Mouse (Mus musculus) large intestine, adult 2 months (tissue): Measurements from ENCODE around the gene Kcnv2. TPM values are rescaled to one million over a fixed set of nuclear protein-coding genes. Genes with fewer than 3 reads are reported as not detected.

Source experiments
- DNase-seq: peaks from one replicate; pipeline ENCODE4 v3.0.0-alpha.2; 2012; ENCODE audit warnings: low read depth, low spot score
- WGBS: fragments of 180-500 bp; shearing (Covaris S2); methylation state at CpG from one replicate; pipeline ENCODE4 v1.1.7; 2018; 5-methylcytosine and 5-hydroxymethylcytosine counted together
- polyA plus RNA-seq: library from polyadenylated mRNA; depleted of rRNA; stranded (reverse); fragments of >200 nt; gene quantifications from 2 replicates; pipeline ENCODE4 v1.2.3, GENCODE M21; 2012; rRNA removed

Kcnv2 gene
- polyA plus RNA-seq, 1 experiment: 0.02 TPM

GRCm38 (mm10) chr19:27360381-27360780 is 38.0 kb downstream of the Kcnv2 start:
- DNase-seq: no peak

DNA sequence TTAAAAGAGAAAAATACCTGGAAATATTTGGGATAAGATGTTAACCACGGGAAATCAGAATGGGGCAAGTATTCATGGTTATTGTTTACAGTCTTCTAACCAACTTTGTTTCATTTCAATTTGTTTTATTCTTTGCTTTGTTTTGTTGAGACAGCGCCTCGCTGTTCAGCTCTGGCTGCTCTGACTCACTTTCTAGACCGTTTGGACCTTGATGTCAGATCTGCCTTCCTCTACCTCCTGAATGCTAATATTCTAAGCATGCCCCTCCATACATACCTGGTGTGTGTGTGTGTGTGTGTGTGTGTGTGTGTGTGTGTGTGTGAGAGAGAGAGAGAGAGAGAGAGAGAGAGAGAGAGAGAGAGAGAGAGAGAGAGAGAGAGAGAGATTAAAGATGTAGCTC is 41.5 kb downstream of the Kcnv2 start:
- whole genome bisulfite sequencing: 11% methylated on average over 4 of the region's 4 CpGs
- DNase-seq: no peak

DNA sequence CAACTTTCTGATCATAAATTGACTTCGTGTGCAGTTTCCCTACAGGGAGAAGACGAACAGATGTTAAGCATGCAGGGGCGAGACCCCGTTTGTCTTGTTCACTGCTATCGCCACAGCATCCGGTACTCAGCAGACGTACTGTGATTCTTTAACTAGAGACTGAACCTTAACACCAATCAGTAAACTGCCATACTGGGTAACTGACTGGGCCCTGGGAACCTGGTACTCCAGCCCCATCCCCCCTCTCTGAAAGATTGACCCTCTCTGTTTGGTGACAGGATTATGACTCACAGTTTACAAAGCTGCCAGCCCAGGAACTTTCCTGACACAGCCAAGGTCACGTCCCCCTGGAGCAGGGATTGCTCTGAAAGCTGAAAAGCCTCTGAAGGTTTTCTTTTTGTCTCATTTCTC is 42.1 kb downstream of the Kcnv2 start:
- 2% methylated on average over 8 of the region's 8 CpGs for WGBS

GRCm38 (mm10) chr19:27366113-27366746 is 43.8 kb downstream of the Kcnv2 start:
- 84% methylated on average over 10 of the region's 10 CpGs for WGBS
- DNase-seq: no peak

More for the DNA sequence above, 42.1 kb downstream of the Kcnv2 start:
- DNase-seq: no peak

DNA sequence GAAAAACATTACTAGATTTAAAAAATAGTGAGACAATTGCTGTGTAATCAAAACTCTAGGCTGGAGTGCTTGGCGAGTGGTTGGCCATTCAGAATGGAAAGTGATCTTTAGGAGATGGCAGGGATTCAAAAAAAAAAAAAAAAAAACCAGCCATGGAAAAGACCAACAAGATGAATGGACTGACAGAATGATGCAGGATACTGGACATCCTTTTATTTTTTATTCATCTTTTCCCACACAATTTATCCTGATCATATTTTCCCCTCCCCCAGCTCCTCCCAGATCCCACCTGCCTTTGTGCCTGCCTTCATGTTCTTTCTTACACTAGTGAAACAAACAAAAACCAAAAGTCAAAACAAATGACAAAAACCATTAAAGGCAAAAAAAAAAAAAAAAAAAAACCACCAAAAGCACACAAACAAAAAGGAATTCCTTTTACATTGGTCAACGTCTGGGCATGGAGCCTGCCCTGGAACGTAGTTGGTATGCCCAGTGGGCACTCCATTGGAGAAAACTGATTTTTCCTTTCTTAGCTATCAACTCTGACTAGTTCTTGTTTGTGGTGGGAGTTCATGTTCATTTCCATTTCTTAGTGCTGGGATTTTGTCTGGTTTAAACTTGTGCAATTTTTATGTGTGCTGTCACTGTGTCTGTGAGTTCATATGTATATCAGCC is 47.2 kb downstream of the Kcnv2 start:
- no peak for DNase-seq
- 72% methylated on average over 3 of the region's 3 CpGs for WGBS

DNA sequence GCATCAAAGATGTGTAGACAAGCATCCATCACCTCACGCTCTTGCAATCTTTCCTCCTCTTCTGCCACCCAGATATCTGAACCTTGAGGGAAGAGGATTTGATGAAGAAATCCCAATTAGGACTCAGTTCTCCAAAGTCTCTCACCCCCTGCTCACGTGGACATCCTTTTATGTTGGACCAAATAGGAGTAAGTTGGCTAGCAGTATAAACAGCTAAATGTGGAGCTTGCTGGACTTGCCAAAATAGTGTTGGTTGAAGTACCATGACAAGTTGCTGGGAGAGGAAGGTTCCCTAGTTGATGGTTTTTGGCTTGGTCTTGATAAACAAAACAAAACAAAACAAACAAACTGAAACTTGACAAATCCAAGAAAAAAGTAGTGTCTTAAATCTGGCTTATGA is 47.8 kb downstream of the Kcnv2 start:
- WGBS: 75% methylated on average over 2 of the region's 2 CpGs
- no peak for DNase-seq

DNA sequence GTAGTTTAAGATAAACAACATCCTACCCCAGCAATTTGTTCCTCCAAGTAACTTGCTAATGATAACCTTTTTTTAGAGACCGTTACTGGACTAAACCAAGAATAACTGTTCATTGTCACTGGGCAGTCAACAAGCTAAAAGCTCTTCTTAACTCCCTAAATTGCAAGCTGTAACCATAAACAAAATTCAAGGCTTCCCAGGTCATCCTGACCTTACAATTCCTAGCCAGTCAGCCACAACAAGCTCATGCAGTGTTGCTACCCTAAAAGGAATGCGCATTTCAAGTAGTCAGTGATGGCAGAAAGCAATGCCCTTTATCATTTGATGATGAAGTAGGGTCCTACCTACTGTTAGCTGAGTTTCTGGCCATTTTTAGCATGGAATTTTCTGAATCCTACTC is 48.4 kb downstream of the Kcnv2 start:
- WGBS: 89% methylated on average over 2 of the region's 2 CpGs
- DNase-seq: no peak

- DNase-seq: no peak
- 31% methylated on average over 2 of the region's 2 CpGs for WGBS
Observed at GRCm38 (mm10) chr19:27379712-27380401, 57.5 kb downstream of the Kcnv2 start.

- WGBS: 88% methylated on average over 1 of the region's 1 CpGs
- no peak for DNase-seq
Observed at GRCm38 (mm10) chr19:27382131-27382530, 59.7 kb downstream of the Kcnv2 start.

GRCm38 (mm10) chr19:27383266-27383665 is 60.9 kb downstream of the Kcnv2 start:
- DNase-seq: no peak
- WGBS: 93% methylated on average over 5 of the region's 5 CpGs

- DNase-seq: no peak
Observed at GRCm38 (mm10) chr19:27385304-27385703, 62.9 kb downstream of the Kcnv2 start.

Other genes starting within 250 kb of the Kcnv2 start
- gene Vldlr, start 106.1 kb upstream of the Kcnv2 start, polyA plus RNA-seq: 1.7 and 2.7 TPM in 2 replicates
- 13.1 and 13.7 TPM in 2 replicates for gene Pum3, start 107.2 kb downstream of the Kcnv2 start, polyA plus RNA-seq